Mouse (Mus musculus): ENCODE data around the gene Ndst2.

- TF ChIP-seq CTCF (IDR thresholded peaks at IDR 0.05; ENCODE audit: low read depth, low read length) = no peak
- TF ChIP-seq TAL1 (conservative IDR thresholded peaks at IDR 0.05; ENCODE audit: low read depth, low read length) = no peak
- no peak for TF ChIP-seq GATA1 (IDR thresholded peaks at IDR 0.05; ENCODE audit: borderline replicate concordance, low read length)
- no peak for TF ChIP-seq POLR2AphosphoS5 (IDR thresholded peaks at IDR 0.05; ENCODE audit: insufficient replicate concordance, low read depth, low read length)
- TF ChIP-seq GATA2 (IDR thresholded peaks at IDR 0.05; ENCODE audit: borderline replicate concordance, low read depth, low read length) = no peak
Observed at GRCm38 (mm10) chr14:20686576-20686975, 47.8 kb downstream of the Ndst2 start.
